Mouse (Mus musculus) layer of hippocampus, adult 8-10 months (tissue): ENCODE data around the gene Klf7. TPM values are rescaled to one million over a fixed set of nuclear protein-coding genes. Genes with fewer than 3 reads are reported as not detected.

Experiments
- DNase-seq, 2 experiments: peaks; one replicate each; pipeline ENCODE4 v3.0.0; 2022; ENCODE audit warnings: low spot score in 2 of 2
- microRNA-seq, 2 experiments: library from miRNA; unstranded; fragments of <30 nt; microRNA quantifications; one replicate each; pipeline ENCODE4 v1.2.0; 2022
- total RNA-seq, 4 experiments: library from RNA; stranded (reverse); gene quantifications; 2 replicates each; pipeline ENCODE4 v1.2.4; 2022

Gene Klf7
- total RNA-seq, 4 experiments from 2014 or later, result 28.0 to 43.8 (median 32.3) TPM

DNA sequence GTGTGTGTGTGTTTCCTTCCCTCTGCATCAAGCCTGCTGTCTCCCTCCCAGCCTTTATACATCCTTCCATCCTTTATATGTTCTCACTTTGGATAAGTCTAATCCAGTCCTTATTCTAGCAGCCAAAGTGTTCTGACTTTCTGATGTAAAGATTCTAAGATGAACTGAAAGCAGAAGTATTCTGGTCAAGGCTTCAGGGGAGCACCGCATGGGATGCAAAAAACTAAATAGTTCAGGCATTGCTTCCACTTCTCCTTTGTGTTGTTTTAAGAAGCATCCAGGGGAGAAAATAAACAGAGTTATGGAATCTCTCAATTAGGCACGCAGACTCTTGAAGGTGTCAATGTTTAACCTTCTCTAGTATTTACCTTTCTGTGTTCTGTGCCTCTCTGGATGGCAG, 141.3 kb downstream of the Klf7 start:
- no peak for DNase-seq

Small RNA genes lying within 50 kb of the gene (microRNA-seq; reads per million reads assigned to microRNA genes)
- 0 to 0.32 reads per million in 2 experiments for gene Mir6899
